Mouse (Mus musculus) mammary gland, adult 2 months (tissue): ENCODE data around the gene 2700049A03Rik. TPM values are rescaled to one million over a fixed set of nuclear protein-coding genes. Genes with fewer than 3 reads are reported as not detected.

Experiments used
- polyA plus RNA-seq: library from polyadenylated mRNA; depleted of rRNA; stranded (reverse); fragments of >200 nt; gene quantifications from 2 replicates; pipeline ENCODE4 v1.2.3, GENCODE M21; 2012; ENCODE audit warnings: low replicate concordance; rRNA removed

The 2700049A03Rik gene
- 1.8 and 2.8 TPM in 2 replicates for polyA plus RNA-seq

DNA sequence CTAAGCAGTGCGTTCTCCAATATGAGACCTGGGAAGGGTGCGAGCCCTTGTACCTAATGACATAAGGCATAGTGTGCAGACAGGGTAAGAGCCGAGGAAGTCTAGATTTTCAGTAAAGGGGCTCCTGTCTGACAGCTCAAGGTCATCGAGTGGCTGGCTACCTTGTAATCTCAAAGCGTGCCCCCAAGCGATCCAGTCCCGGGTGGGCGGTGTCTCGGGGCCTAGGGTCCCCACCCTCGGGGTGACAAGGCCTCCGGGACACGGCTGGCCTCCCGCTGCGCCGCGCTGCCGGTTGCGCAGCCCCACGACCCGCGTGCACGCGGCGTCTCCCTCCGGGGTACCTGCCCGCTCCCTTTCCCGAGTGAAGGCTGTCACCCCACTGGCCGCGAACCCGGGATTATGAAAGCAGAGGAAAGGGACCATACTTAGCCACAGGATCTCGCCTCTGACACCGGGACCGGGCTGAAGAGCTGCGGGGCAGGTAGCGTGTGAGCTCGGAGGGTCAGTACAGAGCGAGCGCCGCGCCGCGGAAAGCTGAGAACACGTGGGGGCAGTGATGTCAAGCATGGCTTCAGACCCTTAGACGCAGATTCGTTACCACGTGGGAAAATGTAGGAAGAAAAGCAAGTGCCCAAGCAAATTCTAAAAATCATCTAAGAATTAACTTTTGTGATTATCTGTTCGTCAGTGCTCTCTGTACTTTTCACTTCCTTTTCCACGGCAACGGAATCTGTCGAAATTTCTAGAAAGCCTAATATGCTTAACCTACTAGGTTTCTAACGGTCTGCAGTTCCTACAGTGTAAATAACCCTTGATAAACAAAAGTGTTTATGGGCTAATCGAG is at the start of gene 2700049A03Rik, which contains the start of gene Timm9:
Gene 2700049A03Rik, plus strand, starts transcription at position 719 of the 844 bp plus-strand sequence.
Gene Timm9, minus strand, starts transcription at position 555 of the 844 bp plus-strand sequence.

DNA sequence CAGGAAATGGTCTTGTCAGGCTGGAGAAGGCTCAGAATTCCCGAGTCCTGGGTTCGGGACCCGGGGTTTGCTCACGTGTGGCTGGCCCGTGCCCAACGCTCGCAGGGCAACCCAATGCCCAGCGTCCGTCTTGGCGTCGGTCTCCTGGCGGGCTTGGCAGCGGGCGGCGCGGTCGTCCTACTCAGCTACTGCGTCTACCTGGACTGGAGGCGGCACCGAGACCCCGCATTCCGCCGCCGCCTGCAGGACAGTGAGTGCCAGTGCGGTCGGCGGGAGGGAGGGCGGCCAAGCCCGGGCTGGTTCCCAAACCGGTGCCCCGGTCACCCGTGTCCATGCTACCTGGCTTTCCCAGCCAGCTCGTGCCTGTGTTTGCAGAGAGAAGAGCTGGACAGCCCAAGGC is 25.3 kb upstream of the 2700049A03Rik start, which contains the start of gene Tomm20l:
Gene Tomm20l, plus strand, starts transcription at position 98 of the 400 bp plus-strand sequence.

Other genes with a start within 250 kb of the 2700049A03Rik start
- 15.0 and 37.5 TPM in 2 replicates for gene Actr10, start 199.0 kb upstream of the 2700049A03Rik start, polyA plus RNA-seq
- 10.9 and 38.9 TPM in 2 replicates for gene Psma3, start 162.2 kb upstream of the 2700049A03Rik start, polyA plus RNA-seq
- 3.2 and 3.6 TPM in 2 replicates for gene Arid4a, start 120.9 kb upstream of the 2700049A03Rik start, polyA plus RNA-seq
- not detected in 2 replicates for gene Tomm20l, start 25.4 kb upstream of the 2700049A03Rik start, polyA plus RNA-seq
- gene Timm9, start 164 bp upstream of the 2700049A03Rik start, polyA plus RNA-seq = 9.4 and 11.7 TPM in 2 replicates
- 6.9 and 9.7 TPM in 2 replicates for gene Dact1, start 173.0 kb downstream of the 2700049A03Rik start, polyA plus RNA-seq